Mouse (Mus musculus) liver, adult 2 months (tissue): Measurements from ENCODE around the gene Hmgn2. TPM values are rescaled to one million over a fixed set of nuclear protein-coding genes. Genes with fewer than 3 reads are reported as not detected.

Experiments
- DNase-seq: peaks from one replicate; pipeline ENCODE4 v3.0.0-alpha.2; 2011; ENCODE audit warnings: low read depth, low spot score; ENCODE audit errors: extremely low read depth
- H3K27ac ChIP-seq: fragments of 200-500 bp; replicated peaks from 2 replicates; pipeline ENCODE4 v1.5.1; 2012; ENCODE audit warnings: low read depth, mild to moderate bottlenecking, control low read depth, inconsistent platforms, low read length; ENCODE audit not compliant: insufficient read depth
- H3K27me3 ChIP-seq: fragments of 200-500 bp; 2 replicates; pipeline ENCODE4 v1.6.1; 2012; ENCODE audit warnings: mild to moderate bottlenecking, moderate library complexity, low read length, inconsistent platforms; ENCODE audit not compliant: control insufficient read depth, insufficient read depth
- H3K36me3 ChIP-seq: fragments of 200-500 bp; 2 replicates; pipeline ENCODE4 v1.6.1; 2012; ENCODE audit warnings: low read length, inconsistent platforms; ENCODE audit not compliant: control insufficient read depth, insufficient read depth
- H3K4me1 ChIP-seq: fragments of 200-500 bp; 2 replicates; pipeline ENCODE4 v1.6.1; 2011; ENCODE audit warnings: low read length; ENCODE audit not compliant: control insufficient read depth, insufficient read depth
- H3K4me3 ChIP-seq: fragments of 200-500 bp; 2 replicates; pipeline ENCODE4 v1.5.1; 2011; ENCODE audit warnings: low read depth, mild to moderate bottlenecking, control low read depth, low read length, moderate library complexity; ENCODE audit not compliant: insufficient read depth
- H3K79me2 ChIP-seq: fragments of 200-500 bp; 2 replicates; pipeline ENCODE4 v1.6.1; 2012; ENCODE audit warnings: inconsistent platforms, mild to moderate bottlenecking, low read length, moderate library complexity; ENCODE audit not compliant: control insufficient read depth, insufficient read depth
- H3K9ac ChIP-seq: fragments of 200-500 bp; 2 replicates; pipeline ENCODE4 v1.6.1; 2012; ENCODE audit warnings: low read depth, mild to moderate bottlenecking, control low read depth, inconsistent platforms, low read length
- CTCF ChIP-seq: fragments of 200-500 bp; IDR thresholded peaks from 2 replicates; pipeline ENCODE4 v1.5.1; 2011; ENCODE audit warnings: low read depth, low read length, control low read depth
- POLR2A ChIP-seq: fragments of 200-500 bp; IDR thresholded peaks from 2 replicates; pipeline ENCODE4 v1.6.1; 2011; ENCODE audit warnings: low read length, control low read depth; ENCODE audit not compliant: insufficient read depth; ENCODE audit errors: extremely low read depth
- WGBS: fragments of 180-500 bp; shearing (Covaris S2); methylation state at CpG from one replicate; pipeline ENCODE4 v1.1.7; 2018; 5-methylcytosine and 5-hydroxymethylcytosine counted together
- polyA plus RNA-seq: library from polyadenylated mRNA; depleted of rRNA; stranded (reverse); fragments of >200 nt; gene quantifications from 2 replicates; pipeline ENCODE4 v1.2.3, GENCODE M21; 2012
- total RNA-seq: library from RNA; depleted of rRNA; stranded (reverse); fragments of >200 nt; gene quantifications from 2 replicates; pipeline ENCODE4 v1.2.3, GENCODE M21; 2014

Gene Hmgn2
- total and polyA plus RNA-seq, 2 experiments = 3.1 to 35.2 TPM

DNA sequence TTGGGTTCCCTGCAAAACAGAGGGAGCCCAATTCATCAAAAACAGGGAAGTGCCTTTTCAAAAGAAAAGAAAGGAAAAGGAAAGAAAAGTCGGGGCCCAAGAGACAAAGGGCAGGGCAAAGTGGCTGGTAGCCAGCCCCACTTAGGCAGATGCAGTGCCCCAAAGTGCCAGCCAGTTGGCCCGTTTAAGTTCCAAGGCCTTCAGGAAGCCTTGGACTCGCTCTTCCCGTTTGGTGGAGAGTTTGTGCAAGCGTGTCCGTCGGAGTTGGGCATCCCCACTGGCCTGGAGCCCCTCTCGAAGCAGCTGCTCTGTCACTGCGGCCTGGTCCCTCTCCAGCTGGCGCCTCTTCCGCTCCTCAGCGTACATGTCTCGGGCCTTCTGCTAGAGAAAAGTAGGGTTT lies 2.4 kb upstream of the Hmgn2 start:
- Histone ChIP-seq H3K4me3 (no peak overlapping the region), H3K36me3 (peaks cover 2% of the 10 kb centered on the region; the same call in 1 of the 2 replicates), H3K9ac (no peak overlapping the region), H3K4me1 (peaks cover 3% of the 10 kb centered on the region; the same call in 1 of the 2 replicates), H3K27me3 (no peaks in the 10 kb centered on the region), H3K27ac (no peak overlapping the region), H3K79me2 (no peaks in the 10 kb centered on the region)
- 91% methylated on average over 13 of the region's 13 CpGs for WGBS
- no peak for DNase-seq
- TF ChIP-seq CTCF (no peak), POLR2A (no peak)

- no peak overlapping the region for H3K27ac ChIP-seq
- peaks cover 3% of the 10 kb centered on the region; the same call in 1 of the 2 replicates for H3K36me3 ChIP-seq
- no peak for DNase-seq
- WGBS = 69% methylated on average over 4 of the region's 4 CpGs
- no peaks in the 10 kb centered on the region for H3K79me2 ChIP-seq
- H3K27me3 ChIP-seq = no peaks in the 10 kb centered on the region
- H3K4me1 ChIP-seq = peaks cover 3% of the 10 kb centered on the region; the same call in 1 of the 2 replicates
- TF ChIP-seq CTCF (no peak), POLR2A (no peak)
- no peak overlapping the region for H3K4me3 ChIP-seq
- no peak overlapping the region for H3K9ac ChIP-seq
These were observed 1.7 kb upstream of the Hmgn2 start for GRCm38 (mm10) chr4:133970196-133970595.

- H3K36me3 ChIP-seq = peaks cover 6% of the 10 kb centered on the region
- whole genome bisulfite sequencing = 85% methylated on average over 8 of the region's 8 CpGs
- H3K4me1 ChIP-seq = peaks cover 3% of the 10 kb centered on the region; the same call in 1 of the 2 replicates
- H3K79me2 ChIP-seq = no peaks in the 10 kb centered on the region
- H3K4me3 ChIP-seq = no peak overlapping the region
- H3K9ac ChIP-seq = no peak overlapping the region
- H3K27ac ChIP-seq = no peak overlapping the region
- DNase-seq = no peak
- no peak for TF ChIP-seq CTCF
- H3K27me3 ChIP-seq = no peaks in the 10 kb centered on the region
These were observed 792 bp upstream of the Hmgn2 start for GRCm38 (mm10) chr4:133969114-133969770.

DNA sequence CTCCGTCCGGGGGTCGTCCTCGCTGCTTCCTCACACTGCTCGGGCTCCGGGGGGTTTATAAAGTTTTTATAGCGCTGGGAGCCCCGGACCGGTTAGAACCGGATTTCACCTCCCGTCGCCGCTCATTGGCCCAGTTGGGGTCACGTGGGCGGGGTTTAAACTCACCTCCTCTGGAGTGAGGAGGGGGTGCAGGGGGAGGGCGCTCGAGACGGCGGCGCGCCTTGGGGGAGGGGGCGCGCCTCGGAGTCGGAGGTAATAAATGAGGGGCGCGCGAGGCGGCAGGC lies 642 bp downstream of the Hmgn2 start:
- Histone ChIP-seq H3K36me3 (peaks cover 7% of the 10 kb centered on the region), H3K79me2 (no peaks in the 10 kb centered on the region), H3K9ac (peak overlapping the region; percentile 96), H3K4me3 (peak overlapping the region; percentile 91), H3K27me3 (no peaks in the 10 kb centered on the region), H3K4me1 (peaks cover 3% of the 10 kb centered on the region; the same call in 1 of the 2 replicates), H3K27ac (peak overlapping the region; percentile 72)
- DNase-seq = peak; percentile 50
- under 1% methylated on average over 28 of the region's 29 CpGs for WGBS
- no peak for TF ChIP-seq CTCF
- no peak for TF ChIP-seq POLR2A

DNA sequence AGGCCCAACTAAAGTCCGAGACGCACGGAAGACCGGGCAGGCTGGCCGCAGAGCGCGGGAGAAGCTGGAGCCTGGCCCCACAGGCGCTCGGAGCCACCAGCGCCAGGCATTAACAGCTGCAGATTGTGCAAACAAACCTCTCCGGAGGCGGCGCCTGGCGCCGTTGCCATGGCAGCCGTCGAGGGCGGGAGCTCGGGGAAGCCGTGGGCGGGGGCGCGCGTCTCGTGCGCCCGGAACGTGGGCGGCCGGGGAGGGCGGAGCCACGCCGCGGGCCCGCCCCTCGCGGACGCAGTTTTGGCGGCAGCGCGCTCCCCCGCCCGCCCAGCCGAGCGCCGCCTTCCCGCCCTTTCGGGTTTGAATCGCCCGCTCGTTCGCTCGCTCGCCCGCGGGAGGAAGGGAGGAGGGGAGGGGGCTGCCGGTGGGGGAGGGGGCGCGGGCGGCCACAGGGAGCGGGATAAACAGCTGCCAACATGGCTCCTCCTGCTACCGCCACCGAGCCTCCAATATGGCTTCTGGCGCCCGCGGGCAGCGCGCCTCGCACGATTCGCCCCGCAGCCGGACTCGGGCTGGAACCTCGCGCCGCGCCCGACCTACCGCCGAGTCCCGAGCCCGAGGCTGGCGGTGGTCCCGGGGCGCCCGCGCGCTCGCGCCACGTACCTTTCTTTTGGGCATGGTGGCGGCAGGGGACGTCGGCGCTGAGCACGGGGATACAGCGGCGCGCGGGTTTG lies 1.1 kb downstream of the Hmgn2 start:
- WGBS = under 1% methylated on average over 93 of the region's 101 CpGs
- peaks cover 7% of the 10 kb centered on the region for H3K36me3 ChIP-seq

More for the DNA sequence above, 1.1 kb downstream of the Hmgn2 start:
- H3K4me1 ChIP-seq = peaks cover 3% of the 10 kb centered on the region; the same call in 1 of the 2 replicates
- H3K4me3 ChIP-seq = peak overlapping the region; percentile 91
- no peaks in the 10 kb centered on the region for H3K27me3 ChIP-seq
- peak overlapping the region; percentile 96 for H3K9ac ChIP-seq
- no peak for TF ChIP-seq CTCF
- TF ChIP-seq POLR2A = 0 out of 2 replicates have a peak, but pooled peaks have one; percentile 19
- H3K27ac ChIP-seq = peak overlapping the region; percentile 72
- DNase-seq = peak; percentile 76
- H3K79me2 ChIP-seq = no peaks in the 10 kb centered on the region
